Mouse (Mus musculus): ENCODE data around the gene Hikeshi. TPM values are rescaled to one million over a fixed set of nuclear protein-coding genes. Genes with fewer than 3 reads are reported as not detected.
A peak's percentile ranks its signal among the peaks of the same experiment; 100 is the strongest.

The Hikeshi gene
- polyA plus RNA-seq, 1 experiment from 2014 or later, result 138 TPM

DNA sequence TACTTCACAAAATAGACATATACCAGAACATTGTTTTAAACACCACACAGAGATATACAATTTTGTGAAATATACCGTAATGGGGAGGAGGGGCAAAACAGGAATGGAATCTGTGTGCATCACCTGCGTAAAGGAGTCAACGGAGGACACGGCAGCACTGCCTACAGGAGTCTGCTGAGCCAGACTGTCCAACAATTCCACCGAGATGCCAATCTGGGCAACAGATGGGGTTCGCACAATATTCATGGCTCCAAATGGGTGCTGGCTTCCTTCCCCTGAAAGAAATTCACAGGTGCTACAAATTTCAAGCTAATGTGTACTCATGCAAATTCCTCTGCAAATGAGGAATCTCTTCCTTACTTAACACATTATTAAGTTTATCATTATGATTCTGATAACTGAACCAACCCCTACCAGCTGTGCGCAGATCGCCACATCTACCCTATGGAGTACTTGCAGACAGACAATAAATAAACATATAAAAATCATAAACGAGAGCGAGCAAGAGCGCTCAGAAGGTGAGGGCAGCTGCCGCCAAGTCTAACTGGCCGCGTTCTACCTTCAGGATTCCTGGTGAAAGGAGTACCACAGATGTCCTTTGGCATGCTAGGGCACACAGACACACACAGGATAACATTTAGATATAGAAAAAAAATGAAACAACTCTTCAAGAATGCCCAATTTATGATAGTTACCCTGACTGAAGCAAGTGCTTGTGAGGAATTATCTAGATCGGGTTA is 17.4 kb downstream of the Hikeshi start:
- DNase-seq (ENCODE audit: low spot score) (no peak), ATAC-seq (replicated peaks; ENCODE audit: low FRiP score) (no peak)
- Histone ChIP-seq H3K9me3 (ENCODE audit: control insufficient read depth, low read length) (no peaks in the 10 kb centered on the region), H3K36me3 (ENCODE audit: control insufficient read depth, insufficient read depth, low read length) (no peaks in the 10 kb centered on the region), H3K9ac (ENCODE audit: low read depth, low read length) (no peak overlapping the region), H3K4me2 (no peak overlapping the region), H3K27me3 (replicated peaks; ENCODE audit: control insufficient read depth, insufficient read depth, low read length) (no peaks in the 10 kb centered on the region), H3K4me3 (ENCODE audit: low read depth, low read length) (no peak overlapping the region), H3K27ac (ENCODE audit: low read depth, low read length) (no peak overlapping the region), H3K4me1 (replicated peaks; ENCODE audit: control insufficient read depth, insufficient read depth, low read length) (no peaks in the 10 kb centered on the region)
- WGBS, result 94% methylated on average over 15 of the region's 15 CpGs

DNA sequence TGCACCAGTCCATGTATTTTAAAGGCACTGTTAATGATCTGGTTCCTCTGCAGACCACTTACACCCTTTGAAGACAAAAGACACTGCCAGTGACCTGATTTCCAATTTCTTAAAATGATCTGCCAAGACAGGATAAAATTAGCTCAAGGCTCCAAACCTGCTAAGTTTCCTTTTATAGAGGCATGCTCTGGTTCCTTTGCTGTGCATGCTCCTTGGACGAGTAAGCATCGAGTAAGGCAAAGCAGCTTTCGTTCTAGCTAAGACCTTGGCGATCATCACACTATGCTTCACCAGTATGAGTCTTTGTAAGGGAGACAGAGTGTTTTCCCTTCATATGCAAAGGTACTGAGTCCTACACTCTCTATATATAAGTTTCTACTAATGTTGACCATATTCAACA is 23.2 kb downstream of the Hikeshi start:
- H3K4me2 ChIP-seq, result no peak overlapping the region
- no peak overlapping the region for H3K9ac ChIP-seq (ENCODE audit: low read depth, low read length)
- no peak overlapping the region for H3K27ac ChIP-seq (ENCODE audit: low read depth, low read length)
- WGBS, result 85% methylated on average over 4 of the region's 4 CpGs
- H3K9me3 ChIP-seq (ENCODE audit: control insufficient read depth, low read length), result no peaks in the 10 kb centered on the region
- H3K27me3 ChIP-seq (replicated peaks; ENCODE audit: control insufficient read depth, insufficient read depth, low read length), result no peaks in the 10 kb centered on the region
- H3K4me1 ChIP-seq (replicated peaks; ENCODE audit: control insufficient read depth, insufficient read depth, low read length), result no peaks in the 10 kb centered on the region
- ATAC-seq (replicated peaks; ENCODE audit: low FRiP score) (no peak), DNase-seq (ENCODE audit: low spot score) (no peak)
- H3K36me3 ChIP-seq (ENCODE audit: control insufficient read depth, insufficient read depth, low read length), result peaks cover 10% of the 10 kb centered on the region
- H3K4me3 ChIP-seq (ENCODE audit: low read depth, low read length), result no peak overlapping the region

DNA sequence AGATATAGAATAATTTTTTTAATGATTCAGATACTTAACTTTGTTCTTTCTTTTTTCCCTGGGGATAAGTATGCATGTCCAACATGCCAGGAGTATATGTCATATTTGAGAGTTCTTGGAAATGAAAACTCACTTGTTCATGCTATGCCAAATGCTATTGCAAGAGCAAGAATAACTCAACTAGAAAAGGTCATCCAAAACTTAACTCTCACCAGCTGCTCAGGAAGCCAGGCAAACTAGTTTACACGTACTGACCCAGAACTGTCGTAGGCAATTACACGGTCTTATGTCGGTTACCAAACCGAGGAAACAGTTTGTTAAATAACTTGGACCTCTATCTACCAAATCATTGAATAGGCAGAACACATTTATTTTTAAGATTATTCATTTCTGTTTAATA is 24.3 kb downstream of the Hikeshi start:
- Histone ChIP-seq H3K27me3 (replicated peaks; ENCODE audit: control insufficient read depth, insufficient read depth, low read length) (no peaks in the 10 kb centered on the region), H3K4me1 (replicated peaks; ENCODE audit: control insufficient read depth, insufficient read depth, low read length) (no peaks in the 10 kb centered on the region), H3K4me3 (ENCODE audit: low read depth, low read length) (no peak overlapping the region), H3K36me3 (ENCODE audit: control insufficient read depth, insufficient read depth, low read length) (peaks cover 10% of the 10 kb centered on the region), H3K9ac (ENCODE audit: low read depth, low read length) (no peak overlapping the region), H3K27ac (ENCODE audit: low read depth, low read length) (no peak overlapping the region), H3K4me2 (no peak overlapping the region), H3K9me3 (ENCODE audit: control insufficient read depth, low read length) (no peaks in the 10 kb centered on the region)
- WGBS, result 95% methylated on average over 5 of the region's 5 CpGs
- ATAC-seq (replicated peaks; ENCODE audit: low FRiP score), result no peak
- DNase-seq (ENCODE audit: low spot score), result no peak

DNA sequence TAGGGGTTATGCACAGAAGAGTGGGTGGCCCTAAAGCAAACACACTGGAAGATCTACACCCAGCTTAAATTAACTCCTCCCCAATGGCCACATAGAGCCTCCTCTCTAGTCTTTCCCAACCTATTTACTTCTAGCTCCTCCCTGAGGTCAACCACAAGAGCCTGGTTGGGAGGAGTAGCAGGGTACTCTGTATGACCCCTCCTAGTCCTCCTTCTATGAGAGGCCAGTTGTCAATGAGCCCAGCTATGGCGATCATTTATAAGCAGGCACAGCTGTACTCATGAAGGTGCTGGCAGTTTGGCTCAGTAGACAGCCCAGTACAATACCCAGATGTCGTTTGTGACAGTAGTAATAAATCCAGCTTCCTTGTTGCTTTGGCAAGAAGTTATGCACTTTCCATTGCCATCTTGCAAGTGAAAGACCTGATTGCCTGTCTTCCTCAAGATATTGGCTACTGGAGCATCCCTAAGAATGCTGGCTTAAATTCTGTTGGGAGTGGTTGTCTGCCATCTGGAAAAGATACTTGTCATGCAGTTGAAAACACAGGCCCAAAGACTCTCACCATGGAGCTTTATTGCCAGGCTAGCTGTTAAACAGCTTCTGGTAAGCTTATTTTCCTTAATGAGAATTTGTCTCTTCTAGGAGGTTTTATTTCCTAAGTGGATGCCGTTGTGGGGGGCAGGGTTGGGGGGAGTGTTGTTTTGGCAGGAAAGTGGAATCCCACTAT is 27.4 kb downstream of the Hikeshi start:
- 82% methylated on average over 3 of the region's 3 CpGs for WGBS
- Histone ChIP-seq H3K27me3 (replicated peaks; ENCODE audit: control insufficient read depth, insufficient read depth, low read length) (no peaks in the 10 kb centered on the region), H3K9me3 (ENCODE audit: control insufficient read depth, low read length) (no peaks in the 10 kb centered on the region), H3K27ac (ENCODE audit: low read depth, low read length) (no peak overlapping the region), H3K36me3 (ENCODE audit: control insufficient read depth, insufficient read depth, low read length) (peaks cover 10% of the 10 kb centered on the region), H3K4me2 (no peak overlapping the region), H3K4me3 (ENCODE audit: low read depth, low read length) (no peak overlapping the region), H3K4me1 (replicated peaks; ENCODE audit: control insufficient read depth, insufficient read depth, low read length) (no peaks in the 10 kb centered on the region), H3K9ac (ENCODE audit: low read depth, low read length) (no peak overlapping the region)
- DNase-seq (ENCODE audit: low spot score) (no peak), ATAC-seq (replicated peaks; ENCODE audit: low FRiP score) (0 out of 2 replicates have a peak, but pooled peaks have one; percentile 34)

DNA sequence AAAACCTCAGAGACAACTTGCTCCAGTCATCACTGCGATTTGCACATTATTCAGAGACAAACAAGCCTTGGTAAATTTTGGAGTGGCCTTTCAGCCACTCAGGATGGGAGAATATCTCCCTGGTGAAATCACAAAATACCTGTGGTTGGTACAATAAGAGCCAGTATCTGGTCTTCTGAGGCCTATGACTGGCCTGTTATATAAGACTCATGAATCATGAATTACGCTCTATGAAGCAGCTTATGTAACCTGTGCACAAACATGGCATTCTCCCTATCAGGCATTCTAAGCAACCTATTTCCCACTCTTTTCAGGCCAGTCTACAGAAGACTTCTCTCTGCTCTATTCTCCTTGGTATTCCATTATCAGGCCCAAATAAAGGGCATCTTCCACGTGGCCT is 28.6 kb downstream of the Hikeshi start:
- Histone ChIP-seq H3K4me3 (ENCODE audit: low read depth, low read length) (no peak overlapping the region), H3K4me2 (no peak overlapping the region), H3K9ac (ENCODE audit: low read depth, low read length) (no peak overlapping the region), H3K36me3 (ENCODE audit: control insufficient read depth, insufficient read depth, low read length) (peaks cover 7% of the 10 kb centered on the region), H3K4me1 (replicated peaks; ENCODE audit: control insufficient read depth, insufficient read depth, low read length) (no peaks in the 10 kb centered on the region), H3K9me3 (ENCODE audit: control insufficient read depth, low read length) (no peaks in the 10 kb centered on the region), H3K27me3 (replicated peaks; ENCODE audit: control insufficient read depth, insufficient read depth, low read length) (no peaks in the 10 kb centered on the region), H3K27ac (ENCODE audit: low read depth, low read length) (no peak overlapping the region)
- no peak for DNase-seq (ENCODE audit: low spot score)
- WGBS, result 84% methylated on average over 3 of the region's 3 CpGs
- no peak for ATAC-seq (replicated peaks; ENCODE audit: low FRiP score)

DNA sequence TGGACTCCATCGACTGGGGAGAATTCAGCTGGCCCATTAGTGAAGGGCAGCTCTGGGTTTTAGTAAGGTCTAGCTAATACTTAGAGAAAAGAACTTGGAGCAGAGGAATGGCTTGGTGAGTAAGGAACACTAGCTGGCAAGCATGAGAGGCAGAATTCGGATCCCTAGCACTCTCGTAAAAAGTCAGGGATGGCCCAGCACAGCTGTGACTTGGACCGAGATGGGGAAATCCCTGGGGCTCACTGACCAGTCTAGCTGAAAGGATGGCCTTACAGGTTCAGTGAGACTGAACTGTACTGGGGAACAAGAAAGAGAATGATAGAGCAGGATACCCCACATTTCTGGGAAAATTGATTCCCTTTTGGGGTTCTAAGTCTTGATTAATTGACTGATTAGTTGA is 31.3 kb downstream of the Hikeshi start:
- Histone ChIP-seq H3K9ac (ENCODE audit: low read depth, low read length) (no peak overlapping the region), H3K4me2 (no peak overlapping the region), H3K4me1 (replicated peaks; ENCODE audit: control insufficient read depth, insufficient read depth, low read length) (no peaks in the 10 kb centered on the region), H3K36me3 (ENCODE audit: control insufficient read depth, insufficient read depth, low read length) (no peaks in the 10 kb centered on the region), H3K4me3 (ENCODE audit: low read depth, low read length) (no peak overlapping the region), H3K9me3 (ENCODE audit: control insufficient read depth, low read length) (no peaks in the 10 kb centered on the region), H3K27me3 (replicated peaks; ENCODE audit: control insufficient read depth, insufficient read depth, low read length) (no peaks in the 10 kb centered on the region), H3K27ac (ENCODE audit: low read depth, low read length) (no peak overlapping the region)
- WGBS, result 72% methylated on average over 4 of the region's 4 CpGs
- ATAC-seq (replicated peaks; ENCODE audit: low FRiP score) (no peak), DNase-seq (ENCODE audit: low spot score) (no peak)

DNA sequence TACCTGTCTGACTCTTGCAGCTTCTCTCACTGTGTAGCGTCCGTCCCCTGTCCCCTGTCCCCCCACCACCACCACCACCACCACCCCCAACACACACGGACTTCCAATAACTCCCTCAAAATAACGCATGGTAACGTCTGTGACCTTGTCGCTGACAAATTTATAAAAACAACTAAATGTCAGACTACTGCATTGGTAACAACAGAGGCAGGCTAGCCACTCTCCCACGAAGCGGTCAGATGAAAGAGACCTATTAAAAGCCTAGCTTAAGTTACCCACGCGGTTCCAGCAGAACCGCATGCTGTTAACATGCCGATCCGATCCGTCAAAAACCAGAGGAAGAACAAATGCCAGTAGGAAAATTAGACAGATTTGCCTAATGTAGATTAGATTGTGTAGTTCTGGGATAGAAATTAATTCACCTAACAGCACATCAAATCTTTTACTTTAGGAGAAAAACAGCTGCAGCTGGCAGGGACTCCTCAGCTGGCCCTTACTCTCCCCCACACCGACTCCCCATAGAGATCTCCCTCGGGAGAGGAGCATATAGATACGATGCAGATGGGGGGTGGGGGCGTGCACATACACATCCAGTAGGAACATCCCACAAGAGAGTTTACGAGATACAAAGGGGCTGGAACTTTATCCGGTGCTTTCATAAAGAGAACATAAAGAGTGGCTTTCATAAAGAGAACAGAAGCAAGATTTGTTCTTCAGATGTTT is 31.9 kb downstream of the Hikeshi start:
- Histone ChIP-seq H3K27me3 (replicated peaks; ENCODE audit: control insufficient read depth, insufficient read depth, low read length) (no peaks in the 10 kb centered on the region), H3K4me2 (no peak overlapping the region), H3K9ac (ENCODE audit: low read depth, low read length) (no peak overlapping the region), H3K27ac (ENCODE audit: low read depth, low read length) (no peak overlapping the region), H3K9me3 (ENCODE audit: control insufficient read depth, low read length) (no peaks in the 10 kb centered on the region), H3K4me1 (replicated peaks; ENCODE audit: control insufficient read depth, insufficient read depth, low read length) (no peaks in the 10 kb centered on the region), H3K4me3 (ENCODE audit: low read depth, low read length) (no peak overlapping the region), H3K36me3 (ENCODE audit: control insufficient read depth, insufficient read depth, low read length) (no peaks in the 10 kb centered on the region)
- ATAC-seq (replicated peaks; ENCODE audit: low FRiP score), result no peak
- no peak for DNase-seq (ENCODE audit: low spot score)
- 74% methylated on average over 20 of the region's 20 CpGs for WGBS

DNA sequence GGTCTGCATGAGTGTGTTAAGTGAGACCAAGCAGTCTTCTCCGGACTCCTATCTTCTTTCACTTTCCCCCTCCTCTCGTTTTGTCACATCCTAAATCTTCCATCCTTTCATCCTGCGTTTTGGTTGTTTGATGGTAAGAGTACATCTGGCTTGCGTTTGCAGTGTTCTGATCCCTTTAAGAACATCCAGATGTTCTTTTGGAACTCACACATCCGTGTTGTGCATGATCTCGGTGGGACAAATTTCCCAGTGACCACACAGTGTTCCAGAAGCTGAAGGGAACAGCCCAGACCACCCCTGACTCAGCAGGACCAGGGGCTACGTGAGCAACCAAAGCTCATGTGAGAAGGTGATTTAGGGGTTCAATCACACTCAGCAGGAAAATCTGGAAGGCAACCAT is 32.6 kb downstream of the Hikeshi start:
- H3K9ac ChIP-seq (ENCODE audit: low read depth, low read length), result no peak overlapping the region
- no peaks in the 10 kb centered on the region for H3K27me3 ChIP-seq (replicated peaks; ENCODE audit: control insufficient read depth, insufficient read depth, low read length)
- no peaks in the 10 kb centered on the region for H3K36me3 ChIP-seq (ENCODE audit: control insufficient read depth, insufficient read depth, low read length)
- no peak overlapping the region for H3K27ac ChIP-seq (ENCODE audit: low read depth, low read length)
- no peak overlapping the region for H3K4me2 ChIP-seq
- no peaks in the 10 kb centered on the region for H3K4me1 ChIP-seq (replicated peaks; ENCODE audit: control insufficient read depth, insufficient read depth, low read length)
- H3K4me3 ChIP-seq (ENCODE audit: low read depth, low read length), result no peak overlapping the region
- DNase-seq (ENCODE audit: low spot score) (no peak), ATAC-seq (replicated peaks; ENCODE audit: low FRiP score) (no peak)
- no peaks in the 10 kb centered on the region for H3K9me3 ChIP-seq (ENCODE audit: control insufficient read depth, low read length)
- WGBS, result 58% methylated on average over 7 of the region's 7 CpGs

All from liver, embryonic 11.5 days (tissue).